Mouse (Mus musculus) midbrain, embryonic 11.5 days (tissue): ENCODE measurements around the gene Mindy2. TPM values are rescaled to one million over a fixed set of nuclear protein-coding genes. Genes with fewer than 3 reads are reported as not detected.

ENCODE experiments used
- polyA plus RNA-seq: library from polyadenylated mRNA; unstranded; fragments of >200 nt; fragmentation: Nextera tagmentation; extraction: Ambion mirVana; gene quantifications from 2 replicates; pipeline ENCODE4 v1.2.1, GENCODE M21; 2014

The Mindy2 gene
- polyA plus RNA-seq, 1 experiment from 2014 or later = 12.4 TPM

Other genes starting within 250 kb of the Mindy2 start
- gene Ccnb2, start 235.6 kb downstream of the Mindy2 start, polyA plus RNA-seq = 225 and 237 TPM in 2 replicates
- 38.8 and 43.1 TPM in 2 replicates for gene Rnf111, start 153.4 kb downstream of the Mindy2 start, polyA plus RNA-seq
- gene Sltm, start 114.4 kb downstream of the Mindy2 start, polyA plus RNA-seq = 65.5 and 66.2 TPM in 2 replicates
- 0.15 and 0.17 TPM in 2 replicates for gene Gm10642, start 923 bp downstream of the Mindy2 start, polyA plus RNA-seq
- 64.0 and 70.8 TPM in 2 replicates for gene Adam10, start 21.8 kb upstream of the Mindy2 start, polyA plus RNA-seq